Mouse (Mus musculus) liver, embryonic 14.5 days (tissue): ENCODE measurements around the gene Crbn.

ENCODE experiments used
- CTCF ChIP-seq: IDR thresholded peaks from 2 replicates; pipeline ENCODE4 v1.5.1; 2016; ENCODE audit warnings: antibody characterized with exemption, low read depth, control low read depth
- EP300 ChIP-seq: IDR thresholded peaks from 2 replicates; pipeline ENCODE4 v1.6.1; 2016; ENCODE audit warnings: antibody characterized with exemption, low read depth

DNA sequence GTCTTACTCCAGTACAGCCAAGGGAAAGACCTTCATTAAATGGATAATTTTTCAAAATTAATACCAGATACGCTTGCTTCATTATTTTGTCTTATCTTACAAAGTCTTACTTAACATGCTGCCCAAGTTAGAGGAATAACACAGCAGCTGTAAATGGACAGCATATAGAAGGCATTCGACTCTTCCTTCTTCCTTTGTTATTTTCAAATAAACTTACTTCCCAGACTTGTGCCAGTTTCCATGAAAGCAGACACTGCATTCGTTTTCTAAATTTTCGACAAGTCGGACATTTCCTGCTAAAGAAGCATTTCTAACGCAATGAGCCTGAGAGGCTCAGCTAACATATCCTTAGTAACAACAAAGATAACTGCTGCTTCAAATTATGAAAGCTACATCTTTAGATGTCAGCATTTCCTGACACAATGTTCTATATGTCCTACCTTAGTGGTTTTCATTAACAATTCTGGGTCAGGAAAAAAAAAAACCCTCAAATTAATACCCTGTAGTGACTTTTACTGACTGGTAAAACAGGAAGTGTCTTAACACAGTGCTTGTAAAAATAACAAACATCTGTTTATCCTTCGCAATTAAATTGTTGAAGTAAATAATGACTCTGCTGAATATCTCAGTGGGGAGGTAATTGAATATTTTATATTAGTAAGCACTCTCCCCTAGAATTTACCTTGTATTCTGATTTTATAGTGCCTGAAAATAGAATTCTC is 54.0 kb downstream of the Crbn start:
- TF ChIP-seq CTCF (no peak), EP300 (no peak)
